Mouse (Mus musculus): ENCODE results near the gene Ube2a.
"Not testable (repeated sequence)": the region's sequence is repeated elsewhere in the genome, so short reads cannot be mapped to it uniquely, and the experiment has no call there.

The Ube2a gene

DNA sequence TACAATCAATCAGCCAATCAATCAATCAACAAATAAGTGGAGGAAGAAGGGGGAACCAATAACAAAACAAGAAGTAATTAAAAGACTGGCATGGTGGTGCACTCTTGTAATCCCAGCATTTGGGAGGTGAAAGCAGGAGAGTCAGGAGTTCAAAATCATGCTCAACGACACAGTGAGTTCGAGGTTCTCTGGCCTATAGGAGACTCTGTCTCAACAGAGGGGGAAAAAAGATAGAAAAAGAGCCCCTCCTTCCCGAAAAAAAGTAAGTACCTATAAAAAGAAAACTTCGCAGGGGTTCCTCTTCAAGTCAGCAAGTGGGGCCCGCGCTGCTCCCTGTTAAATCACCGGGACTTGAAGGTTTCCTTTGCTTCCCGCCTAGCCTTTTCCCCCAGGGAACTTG lies at the start of gene Ube2a, which contains the start of gene C330007P06Rik:
Gene Ube2a (plus strand): TSS at position 136 of the 400 bp plus-strand sequence.
Gene C330007P06Rik (minus strand): TSS at position 347 of the 400 bp plus-strand sequence.
- DNase-seq (ENCODE audit: low spot score in 2 of 2) = no peak

DNA sequence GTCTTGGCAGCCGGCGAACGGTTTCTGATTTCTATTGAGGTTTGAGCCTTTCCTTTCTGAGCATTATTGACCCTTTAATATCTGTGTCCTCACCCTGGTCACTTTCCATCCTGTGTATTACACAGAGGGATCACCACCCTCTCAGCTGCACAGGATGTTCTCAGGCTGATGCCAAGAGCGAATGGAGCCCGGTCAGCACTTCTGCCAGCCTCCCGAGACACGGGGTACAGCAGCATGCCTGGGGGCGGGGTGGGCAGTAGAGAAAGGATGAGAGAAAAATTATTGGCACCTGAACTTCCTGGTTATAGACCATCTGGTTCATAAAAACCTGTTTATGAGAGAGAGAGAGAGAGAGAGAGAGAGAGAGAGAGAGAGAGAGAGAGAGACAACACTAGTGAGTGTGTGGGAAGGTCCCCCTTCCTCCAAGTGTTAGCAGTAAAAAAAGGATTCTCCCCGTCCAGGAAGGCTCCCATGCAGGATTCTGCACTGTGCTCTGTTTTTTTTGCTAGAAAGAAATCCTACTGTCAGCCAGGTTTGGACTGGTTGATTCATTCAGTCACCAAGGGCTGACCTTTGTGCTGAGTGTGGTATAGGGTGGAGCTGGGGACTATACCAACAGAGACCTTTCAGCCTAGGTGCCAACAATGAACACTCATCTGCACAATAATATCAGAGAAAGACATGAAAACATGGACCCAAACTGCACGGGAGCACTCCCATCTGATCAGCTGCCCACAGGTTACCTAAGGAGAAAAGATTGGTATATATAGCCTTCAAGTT lies 49.6 kb upstream of the Ube2a start:
- no peak for DNase-seq (ENCODE audit: low spot score in 2 of 2)

DNA sequence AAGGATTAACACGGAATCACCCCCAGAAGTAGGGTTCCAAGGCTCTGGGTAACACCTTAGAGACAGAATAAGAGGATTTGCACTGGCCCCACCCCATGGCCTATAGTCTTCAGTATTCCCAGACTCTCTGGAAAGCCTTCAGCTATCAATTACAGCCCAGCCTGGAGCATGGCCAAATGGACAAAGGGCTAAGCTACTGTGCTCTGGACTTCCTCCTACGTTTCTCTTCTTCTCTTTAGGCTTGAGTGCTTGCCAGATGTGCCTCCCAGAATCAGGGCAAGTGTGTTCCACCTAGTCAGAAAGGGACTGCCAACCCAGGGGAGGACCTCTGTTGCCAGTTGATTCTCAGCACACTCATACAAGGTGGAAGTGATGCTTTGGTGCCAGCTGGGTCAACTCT lies 48.7 kb upstream of the Ube2a start:
- peak in 1 of 2 experiments; percentile 34 for DNase-seq (ENCODE audit: low spot score in 2 of 2)

DNA sequence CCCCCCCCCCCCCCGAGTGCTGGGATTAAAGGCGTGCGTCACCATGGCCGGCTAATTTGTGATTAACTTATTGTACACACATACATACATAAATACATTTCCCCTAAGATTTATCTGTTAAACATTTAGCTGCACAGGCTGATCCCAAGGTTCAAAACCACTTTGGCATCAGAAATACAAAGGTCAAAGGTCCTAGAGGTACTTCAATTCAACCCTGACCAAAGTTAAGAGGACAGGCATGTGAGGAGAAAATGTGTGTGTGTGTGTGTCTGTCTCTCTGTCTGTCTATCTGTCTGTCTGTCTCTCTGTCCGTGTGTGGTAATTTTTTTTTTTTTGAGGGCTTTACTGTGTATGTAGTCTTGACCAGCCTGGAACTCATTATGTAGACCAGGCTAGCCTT lies 46.8 kb upstream of the Ube2a start:
- DNase-seq (ENCODE audit: low spot score in 2 of 2) = no peak

DNA sequence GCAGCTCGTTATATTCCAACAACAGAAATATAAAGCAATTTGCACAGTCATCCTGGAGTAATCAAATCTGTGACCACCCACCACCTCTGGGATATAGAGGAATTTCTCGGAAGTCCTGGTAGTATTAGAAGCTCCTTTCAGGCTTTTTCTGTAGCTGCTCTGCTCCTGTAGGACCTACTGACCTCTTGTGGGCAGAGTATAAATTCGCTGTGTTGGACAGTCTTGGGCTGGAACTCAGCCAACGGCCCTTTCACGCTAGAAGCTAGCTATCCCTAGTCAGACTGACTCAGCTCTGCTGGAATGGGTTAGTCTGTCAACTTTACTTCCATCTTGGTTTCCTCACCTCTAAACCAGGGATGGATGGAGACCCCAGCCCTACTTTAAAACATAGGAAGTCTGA lies 43.4 kb upstream of the Ube2a start:
- peak in 1 of 2 experiments; percentile 65 for DNase-seq (ENCODE audit: low spot score in 2 of 2)

DNA sequence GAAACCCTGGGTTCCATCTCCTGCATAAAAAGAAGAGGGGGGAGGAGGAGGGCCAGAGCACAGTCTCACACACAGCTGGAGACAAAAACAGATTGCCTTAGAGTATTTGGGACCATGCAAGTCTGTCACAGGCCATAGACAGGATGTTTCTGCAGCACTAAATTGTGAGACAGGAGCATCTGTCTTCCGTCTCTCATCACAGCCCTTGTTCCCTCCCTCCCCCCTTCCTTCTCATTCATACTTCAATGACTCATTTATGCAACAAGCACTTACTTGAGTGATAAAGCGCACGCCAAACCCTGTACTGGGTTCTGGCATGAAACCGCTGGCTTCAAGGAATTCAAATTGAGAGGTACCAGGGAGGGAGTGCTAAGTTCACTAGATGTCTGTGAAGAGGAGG lies 42.1 kb upstream of the Ube2a start:
- no peak for DNase-seq (ENCODE audit: low spot score in 2 of 2)

DNA sequence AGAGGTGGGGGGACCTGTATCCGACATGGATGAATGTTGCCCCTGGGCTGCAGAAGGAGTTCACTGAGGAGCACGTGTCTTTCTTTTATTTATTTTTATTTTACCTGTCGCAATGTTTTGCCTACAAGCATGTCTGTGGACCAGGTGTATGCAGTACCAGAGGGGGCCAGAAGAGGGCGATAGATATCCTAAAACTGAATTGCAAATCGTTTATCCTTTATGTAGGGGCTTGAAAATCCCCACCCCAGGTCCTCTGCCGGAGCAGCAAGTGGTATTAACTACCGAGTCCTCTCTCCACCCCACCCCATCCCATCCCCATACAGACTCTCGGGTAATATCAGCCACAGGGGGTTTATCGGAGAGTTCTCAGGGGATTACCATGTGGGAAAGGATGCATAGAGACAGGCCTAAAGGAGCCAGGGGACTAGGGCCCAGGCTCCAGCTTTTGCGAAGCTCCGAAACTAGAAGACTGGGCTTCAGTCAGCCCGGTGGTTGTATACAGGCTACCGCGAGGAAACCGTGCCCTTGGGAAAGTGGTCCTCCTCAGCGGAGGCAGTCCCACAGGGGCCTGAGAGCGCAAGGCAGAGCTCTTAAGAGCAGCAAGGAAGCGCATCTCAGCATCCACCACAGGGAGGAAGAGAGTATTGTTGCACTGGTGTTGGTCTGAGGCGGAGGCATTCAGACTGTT lies 40.2 kb upstream of the Ube2a start:
- DNase-seq (ENCODE audit: low spot score in 2 of 2) = peak; percentile 37 to 51

DNA sequence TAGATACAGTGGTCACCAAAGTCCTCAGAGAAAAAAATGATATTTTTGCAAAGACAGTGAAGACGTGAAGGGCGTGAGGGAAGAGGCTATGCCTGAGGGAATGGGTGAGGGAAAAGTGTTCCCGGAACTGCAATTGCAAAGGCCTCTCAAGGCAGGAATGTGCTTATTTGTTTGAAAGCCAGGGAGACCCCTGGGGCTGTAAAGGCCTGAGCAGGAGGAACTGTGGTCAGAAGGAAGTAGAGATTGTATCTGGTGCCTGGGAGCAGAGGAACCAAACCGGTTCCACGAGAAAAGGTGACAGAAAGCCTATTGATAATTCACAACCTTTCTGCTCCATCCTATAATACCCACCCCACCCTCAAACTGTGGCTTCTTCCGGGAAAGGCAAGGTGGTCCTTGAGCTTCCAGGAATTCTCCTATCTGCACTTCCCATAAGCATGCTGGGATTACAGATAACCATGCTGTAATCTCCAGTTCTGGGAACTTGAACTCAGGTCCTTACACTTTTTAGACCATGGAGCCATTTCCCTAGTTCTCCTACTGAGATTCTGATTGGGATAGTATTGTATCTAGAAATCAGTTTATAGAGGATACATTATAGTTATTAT lies 36.5 kb upstream of the Ube2a start:
- no peak for DNase-seq (ENCODE audit: low spot score in 2 of 2)

DNA sequence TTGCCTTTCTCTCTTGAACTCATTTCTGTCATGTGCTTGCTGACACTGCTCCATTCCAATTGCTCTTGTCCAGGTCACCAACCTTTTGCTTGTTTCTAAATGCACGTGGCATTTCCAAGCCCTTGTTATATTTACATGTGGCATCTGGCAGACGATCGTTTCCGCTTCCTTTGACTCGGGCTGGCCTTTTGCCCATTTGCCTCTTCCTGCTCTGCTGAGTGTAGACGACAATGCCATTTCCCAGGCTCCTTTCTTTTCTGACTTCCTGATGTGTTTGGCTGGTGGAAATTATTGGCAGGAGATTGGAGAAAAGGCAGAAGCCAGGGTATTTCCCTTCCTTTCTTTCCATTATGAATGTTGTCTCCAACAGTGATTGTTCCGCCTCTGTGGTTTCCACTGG lies 34.3 kb upstream of the Ube2a start:
- no peak for DNase-seq (ENCODE audit: low spot score in 2 of 2)

DNA sequence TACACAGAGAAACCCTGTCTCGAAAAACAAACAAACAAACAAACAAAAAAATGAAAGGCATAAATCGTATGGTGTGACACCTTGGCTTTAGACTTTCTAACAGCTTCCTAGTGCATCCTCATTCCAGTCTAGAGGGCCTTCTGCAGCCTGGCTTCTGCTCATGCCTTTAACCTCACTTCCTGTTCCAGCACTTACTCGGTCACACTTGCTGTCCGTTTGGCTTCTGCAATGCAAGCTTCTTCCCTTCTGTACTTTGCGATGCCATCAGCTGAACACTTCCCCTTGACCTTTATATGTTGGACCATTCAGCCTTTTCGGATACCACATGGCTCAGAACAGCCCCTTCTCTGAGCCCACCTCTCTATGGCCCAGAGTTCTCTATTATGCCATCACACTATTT lies 32.0 kb upstream of the Ube2a start:
- DNase-seq (ENCODE audit: low spot score in 2 of 2) = no peak

DNA sequence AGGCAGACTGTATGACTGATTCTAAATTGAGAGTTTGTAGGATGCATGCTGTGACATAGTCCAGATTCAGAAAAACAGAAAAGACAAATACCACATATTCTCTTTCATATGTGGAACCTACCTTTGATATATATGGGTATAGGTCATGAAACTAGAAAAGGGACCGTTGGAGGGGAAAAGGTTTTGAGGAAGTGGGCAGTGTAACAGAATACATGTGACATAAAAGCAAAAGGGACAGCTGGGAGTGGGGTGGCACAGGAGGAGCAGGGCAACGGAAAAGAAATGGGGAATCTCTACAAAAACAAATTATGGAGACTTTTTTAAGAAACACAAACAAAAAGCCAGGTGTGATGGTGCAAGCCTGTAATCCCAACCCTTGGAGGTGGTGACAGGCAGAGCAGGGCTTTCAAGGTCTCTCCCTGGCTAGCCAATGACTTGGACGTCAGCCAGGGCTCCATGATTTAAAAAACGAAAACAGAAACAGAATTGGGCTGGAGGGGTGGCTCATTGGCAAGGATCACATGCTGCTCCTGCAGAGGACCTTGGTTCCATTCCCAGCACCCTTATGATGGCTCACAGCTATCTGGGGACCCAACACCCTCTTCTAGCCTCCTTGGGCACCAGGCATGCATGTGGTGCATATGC lies 30.2 kb upstream of the Ube2a start:
- DNase-seq (ENCODE audit: low spot score in 2 of 2) = no peak

DNA sequence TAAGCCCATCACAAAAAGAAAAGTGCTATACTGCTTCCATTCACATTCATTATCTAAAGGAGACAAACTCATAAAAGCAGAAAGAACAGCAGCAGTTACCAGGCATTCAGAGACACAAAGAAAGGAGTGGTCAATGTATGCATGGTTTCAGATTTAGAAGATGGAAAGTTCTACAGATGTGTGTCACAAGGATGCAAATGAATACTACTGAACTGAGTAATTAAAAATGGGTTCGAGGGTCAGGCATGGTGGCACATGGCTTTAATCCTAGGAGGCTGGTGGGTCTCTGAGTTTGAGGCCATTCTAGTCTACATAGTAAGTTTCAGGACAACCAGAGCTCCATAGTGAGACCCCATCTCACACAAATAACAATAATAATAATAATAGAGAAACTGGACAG lies 26.5 kb upstream of the Ube2a start:
- no peak for DNase-seq (ENCODE audit: low spot score in 2 of 2)

DNA sequence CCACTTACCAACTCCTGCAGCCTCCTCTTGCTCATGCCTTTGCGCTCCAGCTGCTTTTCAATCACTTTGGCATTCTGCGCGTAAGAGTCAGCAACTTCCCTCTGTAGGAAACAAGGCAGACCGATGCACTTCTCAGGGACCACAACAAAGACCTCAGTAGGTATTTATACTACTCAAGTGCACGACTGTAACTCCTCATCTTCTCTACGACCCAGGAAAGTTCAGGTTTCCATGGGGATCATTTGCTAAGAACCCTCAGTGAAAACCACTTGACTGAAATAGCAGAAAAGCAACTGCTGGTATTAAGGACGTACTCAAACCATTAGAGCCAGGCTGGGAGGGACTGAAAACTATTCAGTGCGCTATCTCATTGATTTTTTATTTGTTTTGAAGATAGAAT lies 21.1 kb upstream of the Ube2a start:
- DNase-seq (ENCODE audit: low spot score in 2 of 2) = no peak

DNA sequence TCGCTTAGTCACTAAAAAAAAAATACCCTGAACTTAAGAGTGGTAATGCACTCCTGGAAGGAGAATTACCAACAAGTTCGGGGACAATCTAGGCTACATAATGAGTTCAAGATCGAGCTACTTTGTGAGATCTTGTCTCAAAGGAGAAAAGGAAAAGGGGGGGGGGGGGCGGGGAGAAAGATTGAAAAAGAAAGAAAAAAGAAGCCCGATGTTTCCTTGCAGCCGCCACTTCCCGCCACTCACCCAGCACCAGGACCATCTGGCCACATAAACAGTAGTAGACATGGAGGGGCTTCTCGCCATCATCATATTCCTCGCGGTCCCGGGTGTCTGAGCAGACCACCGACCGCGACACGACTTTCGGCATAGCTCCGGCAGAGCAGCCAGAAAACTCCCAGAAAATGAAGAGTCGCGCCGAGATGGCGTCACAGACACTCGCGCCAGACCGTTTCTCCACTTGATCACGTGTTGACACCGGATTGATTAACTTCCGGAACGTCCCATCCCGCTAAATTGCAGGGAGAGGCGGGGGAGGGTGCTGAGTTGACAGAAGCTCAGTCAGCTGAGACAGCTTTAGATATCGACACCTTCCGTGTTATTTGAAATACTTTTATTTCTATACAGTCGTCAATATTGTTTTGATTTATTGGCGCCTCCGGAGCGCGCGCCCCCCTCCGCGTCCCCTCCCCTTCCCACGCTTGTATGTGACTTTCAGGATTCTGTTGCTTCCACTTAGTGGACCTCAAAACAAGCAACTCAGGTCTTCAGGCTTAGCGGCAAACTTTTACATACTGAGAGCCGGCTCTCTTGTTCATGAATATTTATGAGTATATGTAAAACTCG lies 9.7 kb upstream of the Ube2a start:
- peak; percentile 66 to 82 for DNase-seq (ENCODE audit: low spot score in 2 of 2)

DNA sequence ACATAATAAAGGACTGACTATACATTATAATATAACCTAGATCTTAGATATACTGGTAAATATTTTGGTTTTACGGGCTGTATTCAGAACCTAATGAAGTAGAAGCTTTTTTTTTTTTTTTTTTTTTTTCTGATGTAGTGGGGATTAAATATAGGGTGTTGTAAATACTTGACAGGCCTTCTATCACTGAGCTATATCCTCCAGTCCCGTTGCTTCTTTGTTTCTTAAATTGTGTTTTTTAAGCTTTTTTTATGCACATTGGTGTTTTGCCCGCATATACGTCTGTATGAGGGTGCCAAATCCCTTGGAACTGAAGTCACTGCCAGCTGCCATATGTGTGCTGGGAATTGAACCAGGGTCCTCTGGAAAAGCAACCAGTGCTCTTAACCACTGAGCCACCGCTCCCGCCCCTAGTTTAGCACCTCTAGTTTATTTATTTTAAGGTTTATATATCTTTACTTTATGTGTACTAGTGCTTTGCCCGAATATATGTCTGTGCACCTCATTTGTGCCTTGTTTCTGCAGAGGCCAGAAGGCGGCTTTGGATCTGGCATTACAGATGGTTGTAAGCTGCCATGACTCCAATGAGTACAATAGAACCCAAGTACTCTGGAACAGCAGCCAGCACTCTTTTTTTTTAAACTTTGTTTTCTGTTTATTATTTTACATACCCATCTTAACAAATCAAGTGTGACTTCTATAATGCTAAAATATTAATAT lies 8.9 kb upstream of the Ube2a start:
- DNase-seq (ENCODE audit: low spot score in 2 of 2) = no peak

DNA sequence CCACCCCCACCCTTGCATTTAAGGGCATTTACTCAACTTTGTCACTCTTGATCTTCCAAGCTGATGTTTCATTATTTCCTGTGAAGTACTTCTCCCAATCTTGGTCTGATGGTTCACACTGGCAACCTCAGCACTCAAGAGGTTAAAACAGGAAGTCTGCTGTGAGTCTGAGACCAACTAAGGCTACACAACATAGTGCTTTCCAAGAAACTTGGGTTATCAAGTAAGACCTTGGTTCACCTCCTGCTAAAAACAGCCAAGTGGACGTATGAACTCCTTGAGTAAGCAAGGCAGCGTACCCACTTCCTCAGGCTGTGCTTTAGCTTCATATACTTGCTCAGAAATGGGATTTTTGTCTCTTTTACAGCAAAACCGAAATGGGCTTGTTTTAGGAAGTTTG lies 3.3 kb upstream of the Ube2a start:
- DNase-seq (ENCODE audit: low spot score in 2 of 2) = no peak

DNA sequence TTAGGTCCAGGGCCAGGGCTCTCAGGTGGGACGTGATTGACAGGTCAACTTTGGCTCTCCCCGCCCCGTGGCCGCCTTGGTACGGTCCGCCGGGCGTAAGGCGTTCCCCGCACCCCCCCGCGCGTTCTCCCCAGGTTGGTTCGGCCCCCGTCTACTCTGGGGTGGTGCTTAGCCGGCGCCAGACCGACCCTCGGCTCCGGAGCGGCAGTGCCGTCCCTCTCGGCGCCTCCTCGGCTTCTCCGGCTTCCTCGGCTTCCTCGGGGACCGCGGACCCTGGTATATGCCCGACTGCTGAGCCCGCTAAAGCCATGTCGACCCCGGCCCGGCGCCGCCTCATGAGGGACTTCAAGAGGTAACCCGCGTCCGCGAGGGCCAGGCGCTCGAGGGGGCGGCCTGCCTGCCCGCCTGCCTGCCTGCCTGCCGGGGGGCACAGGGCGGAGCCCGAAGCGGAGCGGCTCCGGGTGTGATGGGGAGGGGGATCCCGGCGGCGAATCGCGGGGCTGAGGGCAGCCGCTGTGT lies 537 bp downstream of the Ube2a start:
- DNase-seq (ENCODE audit: low spot score in 2 of 2) = peak; percentile 76 to 86

DNA sequence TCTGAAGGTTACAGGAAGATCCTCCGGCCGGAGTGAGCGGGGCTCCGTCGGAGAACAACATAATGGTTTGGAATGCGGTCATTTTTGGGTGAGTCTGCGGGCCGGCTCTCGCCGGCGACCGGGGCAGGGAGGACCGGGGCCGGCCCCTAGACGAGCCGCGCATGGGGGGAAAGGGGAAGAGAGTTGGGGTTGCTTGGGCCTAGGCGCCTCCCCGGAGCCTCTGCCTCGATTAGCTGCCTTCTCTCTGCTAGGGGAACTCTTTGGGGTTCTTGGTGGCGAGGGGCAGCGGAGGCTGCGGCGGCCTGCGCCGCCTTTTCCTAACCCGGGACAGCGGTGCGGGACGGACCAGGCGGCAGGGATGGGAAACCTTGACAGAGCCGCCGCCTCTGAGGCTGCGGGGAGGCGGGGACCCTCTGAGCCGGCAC lies 1.0 kb downstream of the Ube2a start:
- peak; percentile 1 to 3 for DNase-seq (ENCODE audit: low spot score in 2 of 2)

DNA sequence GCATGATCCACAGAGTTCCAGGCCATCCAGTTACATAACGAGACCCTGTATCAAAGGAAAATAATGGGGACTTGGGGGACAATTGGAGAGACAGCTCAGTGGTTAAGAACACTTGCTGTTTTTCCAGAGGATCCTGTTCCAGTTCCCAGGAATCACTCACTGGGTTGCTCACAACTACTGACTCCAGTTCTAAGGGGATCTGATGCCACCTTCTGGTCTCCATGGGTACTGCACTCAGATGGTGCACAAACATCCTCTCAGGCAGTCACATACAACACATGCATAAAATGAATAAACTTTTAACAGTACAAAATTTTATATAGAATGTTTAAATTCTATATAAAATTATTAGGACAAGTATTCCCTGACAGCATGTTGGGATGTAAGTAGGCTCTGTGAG lies 11.0 kb downstream of the Ube2a start:
- DNase-seq (ENCODE audit: low spot score in 2 of 2) = no peak

DNA sequence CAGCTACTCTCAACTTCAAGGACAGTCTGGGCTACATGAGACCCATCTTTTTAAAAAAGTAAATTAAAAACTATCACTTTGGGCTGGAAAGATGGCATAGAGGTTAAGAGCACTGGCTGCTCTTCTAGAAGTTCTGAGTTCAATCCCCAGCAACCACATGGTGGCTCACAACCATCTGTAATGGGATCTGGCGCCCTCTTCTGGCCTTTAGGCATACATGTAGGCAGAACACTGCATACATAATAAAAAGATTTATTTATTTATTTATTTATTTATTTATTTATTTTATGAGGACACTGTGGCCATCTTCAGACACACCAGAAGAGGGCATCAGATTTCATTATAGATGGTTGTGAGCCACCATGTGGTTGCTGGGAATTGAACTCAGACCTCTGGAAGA lies 25.2 kb downstream of the Ube2a start:
- not testable (repeated sequence) for DNase-seq (ENCODE audit: low spot score in 2 of 2)

Measured in urinary bladder, postnatal 36 days (tissue).